Mouse (Mus musculus): ENCODE measurements around the gene Cytl1.

Gene Cytl1

DNA sequence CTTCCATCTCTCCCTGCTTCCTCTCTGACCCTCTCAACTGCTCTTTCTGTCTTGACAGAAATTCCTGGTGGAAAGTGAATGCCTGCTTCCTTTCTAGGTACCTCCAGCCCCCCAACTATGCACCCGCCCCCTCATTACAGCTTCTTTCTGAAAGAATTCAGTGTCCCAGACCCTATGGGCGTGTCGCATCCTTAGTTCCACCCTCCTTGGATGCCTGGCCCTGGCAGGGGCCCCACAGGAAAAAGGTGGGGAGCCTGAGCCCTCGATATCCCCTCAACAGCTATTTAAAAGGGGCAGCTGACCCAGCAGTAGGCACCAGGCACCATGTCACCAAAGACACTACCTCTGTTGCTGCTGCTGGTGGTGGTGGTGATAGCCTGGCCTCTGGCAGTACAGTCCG is at the start of gene Cytl1:
Cytl1 (plus strand) TSS at position 296 of the 400 bp plus-strand sequence.
- DNase-seq (ENCODE audit: low spot score in 2 of 2) = no peak

DNA sequence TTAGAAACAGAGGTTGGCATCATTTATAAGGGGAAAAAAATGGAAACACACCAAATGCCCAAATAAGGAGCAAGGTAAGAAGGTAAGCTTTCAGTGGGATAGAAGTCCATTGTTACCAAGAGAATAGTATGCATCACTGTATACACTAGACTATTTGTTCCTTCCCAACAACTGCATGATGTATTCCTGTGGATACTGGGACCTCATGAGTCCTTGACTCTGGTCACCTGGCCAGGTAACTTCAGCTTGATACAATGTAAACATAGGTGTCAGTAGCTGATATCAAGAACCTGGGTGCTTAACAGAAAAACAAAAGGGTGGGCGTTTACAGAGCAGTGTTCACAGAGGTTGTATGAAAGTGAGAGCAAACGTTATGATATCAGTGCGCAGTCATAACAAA is 42.6 kb upstream of the Cytl1 start:
- DNase-seq (ENCODE audit: low spot score in 2 of 2) = no peak

DNA sequence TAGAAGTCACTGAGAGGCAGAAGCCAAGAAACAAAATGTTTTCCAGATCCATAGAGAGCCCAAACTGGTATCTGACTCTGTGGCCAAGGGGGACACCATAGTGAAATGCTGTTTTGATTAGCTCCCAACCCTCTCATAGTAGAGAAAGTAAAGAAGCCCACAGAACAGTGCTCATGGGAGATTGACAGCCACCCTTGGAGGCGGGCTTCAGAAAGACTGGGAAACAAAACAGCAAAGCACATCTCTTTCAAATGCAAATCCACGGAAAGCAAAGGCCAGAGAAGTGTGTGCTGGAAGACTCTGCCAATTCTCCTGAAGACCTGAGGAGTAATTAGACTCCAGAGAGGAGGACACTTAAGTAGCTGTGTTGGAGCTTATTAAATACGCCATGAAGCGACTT is 39.5 kb upstream of the Cytl1 start:
- no peak for DNase-seq (ENCODE audit: low spot score in 2 of 2)

DNA sequence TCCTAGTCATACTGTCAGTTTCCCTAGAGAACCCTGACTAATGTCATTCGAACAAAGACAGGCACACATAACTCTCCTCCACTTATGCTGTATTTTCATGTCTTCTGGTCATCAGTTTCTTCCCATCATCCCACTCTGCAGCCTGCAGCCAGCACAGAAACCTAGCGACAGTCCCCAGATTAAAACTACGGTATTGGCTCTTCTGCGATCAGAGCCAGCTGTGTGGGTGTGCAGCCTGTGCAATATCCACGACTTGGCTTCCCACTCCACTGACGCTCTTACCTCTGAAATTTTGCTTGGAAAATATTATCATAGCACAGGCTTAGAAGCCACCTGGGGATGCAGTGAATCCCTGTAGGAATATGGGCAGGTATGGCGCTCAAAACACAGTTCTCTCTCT is 38.0 kb upstream of the Cytl1 start:
- DNase-seq (ENCODE audit: low spot score in 2 of 2) = no peak

DNA sequence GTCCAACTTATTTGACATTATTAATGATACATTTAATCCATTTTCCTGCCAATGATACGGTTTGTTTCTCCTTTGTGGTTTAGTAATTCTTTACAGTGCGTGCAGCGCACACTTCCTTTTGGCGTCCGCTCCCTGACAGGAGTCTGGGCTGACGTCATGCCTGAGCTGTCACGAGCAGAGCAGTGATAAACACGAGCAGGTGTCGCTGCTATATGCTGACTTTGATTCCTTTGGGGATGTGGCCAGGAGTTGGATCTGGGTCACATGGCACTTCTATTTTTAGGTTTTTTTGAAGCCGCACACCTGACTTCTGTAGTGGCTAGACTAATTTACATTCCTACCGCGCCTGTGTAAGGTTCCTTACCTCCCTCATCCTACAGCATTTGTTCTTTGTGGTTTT is 35.6 kb upstream of the Cytl1 start:
- no peak for DNase-seq (ENCODE audit: low spot score in 2 of 2)

DNA sequence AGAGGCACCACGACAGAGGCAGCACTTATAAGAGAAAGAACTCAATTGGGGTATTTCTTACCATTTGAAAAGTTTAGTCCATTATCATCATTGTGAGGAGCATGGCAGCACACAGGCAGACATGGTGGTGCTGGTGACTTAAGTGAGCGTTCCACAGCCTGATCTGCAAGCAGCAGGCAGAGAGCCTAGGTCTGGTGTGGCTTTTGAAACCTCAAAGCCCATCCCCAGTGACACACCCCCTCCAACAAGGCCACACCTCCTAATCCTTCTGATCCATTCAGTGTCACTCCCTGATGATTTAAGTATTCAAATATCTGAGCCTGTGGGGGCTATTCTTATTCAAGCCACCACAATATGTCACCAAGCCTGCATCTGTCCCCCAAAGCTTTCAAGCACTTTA is 30.4 kb upstream of the Cytl1 start:
- no peak for DNase-seq (ENCODE audit: low spot score in 2 of 2)

DNA sequence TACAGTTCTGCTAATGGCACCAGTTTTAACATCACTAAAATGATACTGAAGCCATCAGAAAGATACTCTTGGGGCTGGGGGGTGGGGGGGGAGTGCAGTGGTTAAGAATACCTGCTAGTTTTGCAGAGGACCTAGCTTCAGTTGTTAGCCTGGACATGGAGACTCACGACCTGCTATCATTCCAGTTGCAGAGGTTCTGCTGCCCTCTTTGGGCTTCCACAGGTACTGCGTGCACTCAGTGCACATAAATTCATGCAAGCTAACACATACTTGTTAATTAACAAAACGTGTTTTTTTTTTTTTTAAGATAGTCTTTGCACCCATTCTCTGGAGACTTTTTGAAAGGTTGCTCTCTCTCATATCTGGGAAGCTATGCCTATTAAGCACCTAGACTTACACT is 27.2 kb upstream of the Cytl1 start:
- no peak for DNase-seq (ENCODE audit: low spot score in 2 of 2)

DNA sequence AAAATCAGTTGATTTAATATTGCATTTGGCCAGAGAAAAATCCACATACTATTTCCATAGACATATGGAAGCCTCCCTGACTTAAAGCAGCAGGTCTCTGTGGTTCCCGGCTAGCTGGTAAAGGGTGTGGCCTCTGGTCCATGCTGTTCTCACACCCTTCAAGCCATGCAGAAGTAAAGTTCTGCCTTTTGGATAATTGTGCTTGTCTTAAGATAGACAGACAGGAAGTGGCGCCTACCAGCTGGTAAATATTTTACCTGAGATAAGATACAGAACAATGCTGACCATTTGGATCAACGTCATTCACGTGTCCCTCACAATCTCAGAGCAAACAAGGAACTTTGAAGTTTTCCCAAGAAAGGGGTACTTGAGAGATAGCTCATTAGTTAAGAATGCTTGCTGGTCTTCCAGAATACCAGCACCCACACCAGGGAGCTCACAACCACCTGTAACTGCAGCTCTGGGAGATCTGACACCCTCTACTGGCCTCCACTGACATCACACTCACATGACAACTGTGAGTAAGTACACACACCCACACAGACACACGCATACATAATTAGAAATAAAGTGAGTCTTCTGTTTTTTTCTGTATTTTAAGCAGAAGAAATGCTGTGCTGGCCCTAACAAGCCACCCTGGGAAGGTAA is 25.9 kb upstream of the Cytl1 start:
- no peak for DNase-seq (ENCODE audit: low spot score in 2 of 2)

DNA sequence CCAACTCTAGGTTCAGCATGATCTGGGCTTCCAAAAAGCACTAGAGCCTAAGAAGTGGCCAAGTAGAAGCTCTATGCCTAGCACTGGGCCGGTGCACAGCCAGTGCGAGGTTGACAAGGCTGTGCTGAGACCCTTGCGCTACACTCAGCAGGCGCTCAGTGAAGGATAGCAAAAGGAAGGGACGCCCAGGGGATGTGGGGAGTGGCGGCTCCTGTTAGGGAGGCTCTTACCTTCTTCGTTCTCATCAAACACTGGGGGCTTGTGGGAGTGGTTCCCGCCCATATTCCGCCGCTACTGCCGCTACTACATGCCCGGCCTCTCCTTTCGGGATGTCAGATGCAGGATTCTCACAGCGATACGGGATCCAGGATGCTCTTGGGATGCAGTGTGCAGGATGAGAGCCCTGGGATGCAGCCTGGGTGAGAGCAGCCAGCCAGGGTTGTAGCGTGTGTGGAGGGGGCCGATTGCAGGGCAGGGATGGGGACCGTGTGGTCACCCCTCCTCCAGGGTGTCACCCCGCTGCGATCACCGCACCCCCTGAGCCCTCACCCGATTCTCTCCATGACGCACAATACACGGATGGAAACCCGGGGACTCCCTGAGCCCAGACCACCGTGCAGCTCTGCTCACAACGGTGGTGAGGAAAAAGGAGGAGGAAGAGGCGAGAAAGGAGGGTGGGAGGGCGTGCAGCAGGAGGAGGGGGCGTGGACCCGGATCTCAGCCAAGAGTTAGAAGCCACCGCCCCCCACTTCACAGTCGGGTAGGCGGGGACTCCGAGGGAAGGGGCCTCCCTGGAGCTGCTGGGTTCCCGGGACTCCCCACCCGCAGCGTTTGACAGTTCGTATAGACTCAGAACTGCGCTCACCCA is 18.6 kb upstream of the Cytl1 start, which contains the start of gene Stk32b:
Stk32b (minus strand) TSS at position 667 of the 868 bp plus-strand sequence.
- no peak for DNase-seq (ENCODE audit: low spot score in 2 of 2)

DNA sequence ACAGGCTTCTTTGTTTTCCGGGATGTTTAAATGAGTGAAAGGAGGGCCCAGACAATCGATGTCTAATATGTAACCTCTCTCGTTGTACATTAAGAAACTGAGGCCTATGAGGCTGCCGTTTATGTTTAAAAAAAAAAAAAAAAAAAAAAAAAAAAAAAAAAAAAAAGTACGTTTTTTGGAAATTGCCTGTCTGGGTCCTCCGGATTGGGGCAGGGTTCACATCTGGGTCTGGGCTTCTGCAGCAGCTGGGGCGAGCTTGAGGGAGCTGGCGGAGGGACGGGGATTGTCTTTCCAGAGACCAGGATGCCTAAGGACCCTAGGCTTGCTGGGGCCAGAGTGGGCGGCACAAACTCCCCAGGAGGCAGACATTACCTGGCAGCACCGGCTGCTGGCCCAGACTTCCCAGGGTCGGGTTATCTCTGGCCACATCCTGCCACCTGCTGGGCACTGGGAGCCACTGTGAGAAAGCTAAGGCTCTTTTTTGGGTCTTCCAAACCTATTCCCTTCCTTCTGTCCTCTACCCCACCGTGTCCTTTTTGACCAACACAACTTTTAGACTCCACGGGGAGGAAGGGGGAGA is 17.8 kb upstream of the Cytl1 start:
- peak in 1 of 2 experiments; percentile 16 for DNase-seq (ENCODE audit: low spot score in 2 of 2)

DNA sequence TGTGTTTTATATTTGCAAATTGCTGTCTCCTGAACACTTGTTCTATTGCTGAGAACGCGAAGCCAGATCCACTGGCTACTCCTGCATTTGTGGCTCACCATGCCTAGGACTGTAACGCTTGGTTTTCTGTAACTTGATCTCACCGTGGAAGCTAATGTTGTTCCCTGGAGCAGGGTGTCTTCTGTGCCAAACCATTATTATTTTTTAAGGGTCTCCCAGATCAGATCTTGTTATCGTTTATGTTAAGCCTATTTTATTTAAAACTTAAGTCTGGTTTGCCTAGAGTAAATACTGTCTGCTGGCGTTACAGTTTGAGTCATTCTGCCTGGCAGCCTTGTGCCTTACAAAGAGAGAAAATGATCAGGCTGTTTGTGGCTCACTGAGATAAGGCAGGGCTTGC is 14.6 kb upstream of the Cytl1 start:
- no peak for DNase-seq (ENCODE audit: low spot score in 2 of 2)

DNA sequence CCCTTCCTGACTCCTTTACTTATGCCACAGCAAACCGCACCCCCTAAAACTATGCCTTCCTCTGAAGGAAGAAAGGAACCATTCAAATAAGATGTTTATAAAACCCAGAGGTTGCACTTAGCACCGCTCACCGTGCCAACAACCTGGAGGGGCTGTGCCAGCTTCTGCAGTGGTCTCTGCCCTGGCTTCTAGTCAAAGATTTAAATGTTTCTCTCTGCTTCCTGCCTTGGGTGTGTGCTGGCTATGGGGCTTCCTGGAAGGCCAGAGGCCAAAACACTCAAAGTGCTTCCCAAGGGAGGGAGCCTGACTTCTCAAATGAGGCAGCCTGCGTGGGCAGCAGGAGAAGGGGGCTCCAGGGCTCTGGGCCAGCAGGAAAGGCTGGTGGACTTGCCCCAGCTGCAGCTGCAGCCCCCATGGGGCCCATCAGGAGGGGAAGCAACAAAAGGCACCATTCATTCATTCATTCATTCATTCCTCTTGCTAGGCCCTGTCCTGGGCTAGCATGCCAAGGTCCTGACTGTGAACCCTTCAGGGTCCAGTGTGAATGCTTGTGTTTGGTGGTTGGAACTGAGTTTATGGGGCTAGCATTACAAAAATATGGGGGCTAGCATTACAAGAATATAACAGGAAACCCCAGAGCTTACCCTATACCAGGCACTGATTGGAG is 10.0 kb upstream of the Cytl1 start:
- no peak for DNase-seq (ENCODE audit: low spot score in 2 of 2)

DNA sequence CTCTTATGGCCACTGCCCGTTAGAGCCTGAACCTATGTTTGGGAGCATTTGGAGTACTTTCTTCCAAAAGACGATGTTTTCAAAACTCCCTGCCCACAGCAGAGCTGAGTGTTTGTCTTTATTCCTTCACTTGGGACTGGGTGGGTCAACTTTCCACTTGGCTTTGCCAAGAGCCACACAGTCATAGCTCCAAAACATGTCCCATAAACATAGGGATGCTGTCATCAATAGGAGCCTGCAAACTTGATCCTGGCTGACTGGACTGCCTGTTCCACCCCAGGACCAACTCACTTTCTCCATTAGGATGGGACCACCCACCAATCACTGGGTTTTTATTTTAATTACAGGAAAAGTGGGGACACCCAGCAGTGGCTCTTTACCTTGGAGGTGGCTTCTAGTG is 4.5 kb upstream of the Cytl1 start:
- DNase-seq (ENCODE audit: low spot score in 2 of 2) = no peak

DNA sequence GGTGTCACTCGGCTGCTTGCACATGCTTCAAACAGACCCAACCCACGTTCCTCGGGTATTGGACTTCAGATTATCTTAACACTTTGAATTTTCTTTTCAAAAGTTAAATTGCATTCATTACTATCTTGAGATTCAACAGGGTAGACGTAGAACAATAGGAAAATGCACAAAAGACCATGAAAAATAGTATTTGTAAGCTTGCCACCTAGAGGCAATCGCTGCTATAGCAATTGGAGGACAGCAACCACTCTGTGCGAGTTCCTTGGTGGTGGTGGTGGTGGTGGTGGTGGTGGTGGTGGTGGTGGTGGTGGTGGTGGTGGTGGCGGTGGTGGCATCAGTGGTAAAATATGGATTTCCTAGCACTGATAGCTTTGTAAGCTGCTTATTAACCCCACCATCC is 894 bp downstream of the Cytl1 start:
- no peak for DNase-seq (ENCODE audit: low spot score in 2 of 2)

DNA sequence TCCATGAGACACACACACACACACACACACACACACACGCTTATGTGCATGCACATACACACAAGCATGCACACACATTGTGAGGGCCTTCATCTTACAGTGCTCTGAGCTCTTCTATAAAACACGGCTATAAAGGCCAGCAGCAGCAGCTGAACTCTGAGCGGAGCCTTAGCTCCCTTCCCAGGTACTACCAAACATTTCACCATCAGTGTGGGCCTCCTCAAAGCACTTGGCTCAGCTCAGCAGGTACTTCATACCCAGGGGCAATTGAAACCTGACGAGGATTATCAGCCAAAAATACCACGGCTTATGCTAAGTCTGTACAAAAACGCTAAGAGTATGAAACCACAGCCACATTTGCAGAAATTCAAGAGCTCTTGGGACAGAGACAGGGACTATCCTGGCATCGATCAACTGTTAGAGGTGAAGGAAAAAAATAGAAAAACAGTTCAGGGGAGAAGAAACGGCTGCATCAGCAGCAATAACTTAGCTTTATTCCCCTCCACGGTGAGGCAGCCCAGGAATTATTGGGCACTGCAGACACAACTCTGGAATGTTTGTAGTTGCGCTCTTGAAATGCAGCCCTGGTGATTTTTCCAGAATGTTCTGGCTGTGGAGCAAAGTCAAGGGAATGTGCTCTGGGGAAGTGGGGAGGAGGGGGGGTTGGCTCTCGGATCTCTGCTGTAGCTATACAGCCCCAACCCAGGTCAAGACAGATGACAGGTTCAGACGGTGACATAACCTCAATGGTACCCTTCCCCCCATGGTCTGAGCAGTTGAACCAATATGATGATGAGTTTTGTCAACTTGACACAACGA is 8.8 kb downstream of the Cytl1 start:
- no peak for DNase-seq (ENCODE audit: low spot score in 2 of 2)

DNA sequence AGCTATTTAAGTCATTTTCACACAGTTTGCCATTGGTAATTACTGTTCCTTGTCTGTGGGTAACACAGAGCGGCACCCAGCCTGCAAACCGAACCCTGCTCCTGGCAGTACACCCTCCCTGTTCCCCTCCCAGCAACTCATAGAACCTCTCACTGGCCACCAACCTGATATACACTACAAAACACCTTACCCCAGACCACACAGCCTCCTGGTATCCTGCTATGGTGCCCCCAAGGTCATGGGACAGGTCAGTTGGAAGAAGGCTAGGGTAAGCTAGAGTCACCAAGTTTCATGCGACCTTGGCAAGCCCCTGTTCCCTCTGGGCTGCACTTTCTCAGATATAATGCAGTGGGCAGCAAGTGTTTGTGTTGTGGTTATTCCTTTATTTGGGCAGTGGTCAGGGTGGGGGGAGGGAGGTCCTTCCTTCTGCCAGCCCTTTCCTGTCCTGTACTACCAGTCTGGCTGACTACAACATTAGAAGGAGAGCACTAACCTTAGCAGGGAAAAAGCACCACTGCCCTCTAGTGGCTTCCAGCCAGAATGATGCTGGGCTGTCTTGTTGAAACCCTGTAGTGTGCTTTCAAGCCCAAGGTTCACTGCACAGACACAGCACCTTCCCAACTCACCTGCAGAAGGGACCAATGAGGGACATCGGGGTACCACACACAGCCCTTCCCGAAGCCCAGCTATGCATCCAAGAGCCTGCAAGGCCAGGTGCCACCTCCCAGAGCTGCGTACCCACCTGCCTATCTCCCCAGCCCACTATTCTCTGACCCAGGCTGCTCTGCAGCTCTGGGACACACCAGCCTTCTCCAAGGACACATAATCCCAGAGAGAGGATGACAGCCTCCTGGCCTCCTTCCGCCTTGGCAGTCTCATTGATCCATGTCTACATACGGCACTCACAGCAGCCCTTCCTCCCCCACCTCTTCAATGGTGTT is 17.0 kb downstream of the Cytl1 start:
- peak in 1 of 2 experiments; percentile 35 for DNase-seq (ENCODE audit: low spot score in 2 of 2)

DNA sequence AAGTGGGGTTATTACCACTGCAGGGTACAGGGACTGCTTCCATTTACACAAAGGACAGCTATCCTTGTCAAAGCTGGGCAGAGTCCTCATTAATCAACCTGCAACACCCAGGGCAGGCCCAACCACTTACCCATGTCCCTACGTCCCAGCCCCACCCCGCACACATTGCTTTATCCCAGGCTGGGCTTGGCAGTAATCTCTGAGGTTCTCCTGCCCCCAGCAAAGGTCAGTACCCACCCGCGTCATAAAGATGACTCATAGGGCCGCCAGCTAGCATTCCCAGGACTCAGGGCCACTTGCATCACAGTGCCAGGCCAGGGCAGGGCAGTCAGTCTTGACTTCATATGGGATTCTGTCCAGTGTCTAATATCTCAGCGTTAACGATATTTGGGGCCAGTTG is 18.0 kb downstream of the Cytl1 start:
- DNase-seq (ENCODE audit: low spot score in 2 of 2) = no peak

DNA sequence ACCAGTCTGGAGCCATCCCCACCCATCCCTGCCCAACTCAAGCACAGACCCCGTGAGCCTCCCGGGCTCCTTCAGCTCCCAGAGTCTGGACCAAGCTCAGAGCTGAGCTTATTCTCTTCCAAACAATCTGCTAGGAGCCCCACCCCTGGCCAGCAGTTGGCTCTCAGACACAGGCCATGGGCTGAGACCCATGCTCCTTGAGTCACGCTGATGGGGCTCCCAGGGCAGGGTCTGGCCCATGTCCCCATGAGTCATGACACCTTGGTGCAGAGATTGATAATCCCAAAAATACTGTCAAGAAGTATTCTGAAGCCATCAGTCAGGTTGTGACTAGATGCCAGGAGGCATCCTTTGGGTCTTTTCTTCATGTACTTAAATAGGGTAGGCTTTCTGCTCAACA is 26.7 kb downstream of the Cytl1 start:
- no peak for DNase-seq (ENCODE audit: low spot score in 2 of 2)

DNA sequence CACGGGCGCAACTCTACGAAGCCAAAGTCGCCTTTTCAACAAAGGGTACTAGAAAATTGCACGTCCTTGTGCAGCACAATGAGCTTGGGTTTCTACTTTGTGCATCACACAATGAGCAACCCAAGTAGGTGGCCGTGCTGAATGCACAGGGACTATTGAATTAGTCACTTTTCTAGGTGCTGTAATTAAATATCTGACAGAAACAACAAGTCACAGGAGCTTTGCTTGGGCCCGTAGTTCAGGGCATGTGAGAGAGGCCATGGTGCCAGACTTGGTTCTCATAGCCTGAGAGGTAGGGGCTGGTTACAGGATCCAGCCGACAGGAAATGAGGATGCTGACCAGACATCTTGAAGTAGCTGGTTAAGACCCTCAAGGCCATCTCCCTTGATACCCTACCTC is 30.5 kb downstream of the Cytl1 start:
- no peak for DNase-seq (ENCODE audit: low spot score in 2 of 2)

DNA sequence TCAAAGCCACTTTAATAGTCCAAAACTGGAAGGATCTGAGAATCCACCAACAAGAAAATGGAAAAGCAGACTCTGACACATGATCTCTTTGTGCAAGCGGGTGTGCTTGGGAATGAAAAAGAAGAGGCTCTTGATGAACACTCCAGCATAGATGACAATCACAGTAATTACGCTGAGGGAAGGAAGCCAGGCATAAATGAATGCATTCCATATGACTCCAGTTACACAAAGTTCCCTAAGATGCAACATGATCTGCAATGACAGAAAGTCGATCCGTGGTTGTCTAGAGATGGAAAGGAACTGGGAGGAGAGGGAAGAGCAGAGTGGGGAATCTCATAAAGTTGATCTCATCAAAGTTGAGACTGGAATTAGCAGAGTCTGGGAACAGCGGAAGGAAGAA is 31.9 kb downstream of the Cytl1 start:
- DNase-seq (ENCODE audit: low spot score in 2 of 2) = no peak

All from spleen, postnatal 10 days (tissue).